Mouse (Mus musculus): ENCODE measurements at regions not wholly inside any gene's neighbourhood (a gene's known extent, or its start where the extent isn't known, plus 50 kb on each side); places are given as distances from the start of the nearest gene placed in this dataset.

DNA sequence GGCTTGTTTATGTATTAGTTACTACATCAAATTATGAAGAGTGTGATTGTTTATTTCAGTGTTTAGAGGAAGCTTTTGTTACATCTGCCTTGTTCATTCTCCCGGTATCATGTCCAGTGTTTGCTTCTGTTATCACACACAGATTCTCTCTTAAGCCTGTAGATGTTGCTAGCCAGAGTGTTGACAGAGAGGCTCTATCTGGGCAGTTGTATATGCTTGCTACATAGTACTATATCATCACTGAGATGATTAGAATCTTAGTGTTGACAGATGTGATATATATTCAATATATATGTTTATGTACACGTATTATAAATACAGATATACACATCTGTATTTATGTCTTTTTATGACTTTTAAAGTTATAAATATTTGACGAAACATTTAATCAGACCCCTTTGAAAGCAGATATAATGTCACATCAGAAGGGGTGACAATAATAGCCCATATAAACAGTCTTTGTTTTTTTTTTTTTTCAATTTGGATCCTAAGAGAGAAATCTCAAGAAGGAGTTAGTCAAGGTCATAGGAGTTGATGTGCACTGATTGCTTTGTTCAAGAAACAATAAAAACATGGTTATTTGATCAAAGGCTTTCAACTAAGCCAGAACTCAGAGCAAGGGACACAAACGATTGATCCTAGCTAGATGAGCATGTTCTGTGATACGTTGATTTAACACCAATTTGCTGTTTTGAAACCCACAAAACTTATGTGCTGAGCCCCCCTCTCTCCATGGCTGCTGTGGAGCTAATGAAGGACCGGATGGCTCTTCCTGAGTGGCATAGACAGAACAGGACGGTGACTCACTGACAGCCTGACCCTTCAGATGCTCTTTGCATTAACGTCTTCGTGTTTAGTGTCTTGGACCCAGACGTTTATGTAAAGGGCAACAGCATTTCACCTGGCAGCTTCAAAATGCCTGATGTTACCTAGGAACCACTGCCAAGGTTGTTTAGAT lies 352.8 kb upstream of the Arglu1 start:
- no peak for TF ChIP-seq POLR2A (IDR thresholded peaks at IDR 0.05; ENCODE audit: borderline replicate concordance, insufficient read depth, low read length)
- no peak for TF ChIP-seq CTCF (IDR thresholded peaks at IDR 0.05; ENCODE audit: borderline replicate concordance, insufficient read depth, low read depth, low read length)
- Histone ChIP-seq H3K4me1 (ENCODE audit: control insufficient read depth, insufficient read depth, low read length) (no peaks in the 10 kb centered on the region; the same call in 1 of the 2 replicates), H3K27ac (ENCODE audit: insufficient read depth, low read length) (no peak overlapping the region), H3K27me3 (ENCODE audit: control insufficient read depth, insufficient read depth, low read length) (no peaks in the 10 kb centered on the region), H3K4me3 (replicated peaks; ENCODE audit: insufficient read depth, low read depth, low read length) (no peak overlapping the region)
- WGBS = 86% methylated on average over 10 of the region's 10 CpGs
- no peak for DNase-seq

DNA sequence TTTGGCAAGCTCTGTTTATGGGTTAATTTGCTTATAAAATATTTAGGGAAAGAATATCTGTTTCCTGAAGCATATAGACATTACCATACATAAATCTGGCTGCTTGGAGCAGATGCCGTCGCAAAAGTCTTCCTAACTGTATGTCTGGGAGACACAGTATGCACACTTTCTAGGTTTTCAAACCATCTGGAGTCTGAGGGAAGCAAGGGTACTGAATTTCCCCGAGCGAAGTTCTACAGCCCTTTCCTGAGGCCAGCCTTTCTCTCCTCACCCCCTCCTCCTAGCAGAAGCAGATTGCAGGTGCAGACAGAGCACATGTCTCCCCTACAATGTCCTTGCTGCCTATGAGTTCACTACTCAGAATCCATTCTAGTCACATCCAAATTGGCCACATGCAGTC lies 338.8 kb upstream of the Arglu1 start:
- H3K4me1 ChIP-seq (ENCODE audit: control insufficient read depth, insufficient read depth, low read length) = no peaks in the 10 kb centered on the region
- no peak overlapping the region for H3K4me3 ChIP-seq (replicated peaks; ENCODE audit: insufficient read depth, low read depth, low read length)
- TF ChIP-seq POLR2A (IDR thresholded peaks at IDR 0.05; ENCODE audit: borderline replicate concordance, insufficient read depth, low read length) (no peak), CTCF (IDR thresholded peaks at IDR 0.05; ENCODE audit: borderline replicate concordance, insufficient read depth, low read depth, low read length) (no peak)
- H3K27me3 ChIP-seq (ENCODE audit: control insufficient read depth, insufficient read depth, low read length) = no peaks in the 10 kb centered on the region
- 78% methylated on average over 4 of the region's 4 CpGs for WGBS
- H3K27ac ChIP-seq (ENCODE audit: insufficient read depth, low read length) = no peak overlapping the region
- DNase-seq = no peak

DNA sequence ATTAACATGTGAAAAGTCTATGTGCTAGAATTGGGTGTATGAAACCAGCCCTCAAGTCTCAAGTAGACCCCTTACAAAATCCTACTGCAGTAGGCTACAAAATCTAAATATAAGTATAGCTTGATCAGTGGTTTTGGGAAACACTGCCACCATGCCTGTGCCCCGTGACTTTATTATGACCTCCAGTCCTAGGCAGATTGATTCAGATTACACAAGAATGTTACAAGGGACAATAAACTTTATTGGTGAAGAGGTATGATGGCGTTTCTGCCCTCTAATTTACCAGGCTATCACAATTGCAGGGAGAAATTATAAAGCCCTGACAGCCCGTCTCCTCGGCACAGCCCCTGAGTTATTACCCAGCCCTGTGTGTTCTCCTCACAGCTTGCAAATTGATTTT lies 337.4 kb upstream of the Arglu1 start:
- H3K4me1 ChIP-seq (ENCODE audit: control insufficient read depth, insufficient read depth, low read length) = no peaks in the 10 kb centered on the region
- H3K27ac ChIP-seq (ENCODE audit: insufficient read depth, low read length) = no peak overlapping the region
- H3K27me3 ChIP-seq (ENCODE audit: control insufficient read depth, insufficient read depth, low read length) = no peaks in the 10 kb centered on the region
- WGBS = 88% methylated on average over 4 of the region's 4 CpGs
- TF ChIP-seq CTCF (IDR thresholded peaks at IDR 0.05; ENCODE audit: borderline replicate concordance, insufficient read depth, low read depth, low read length) = no peak
- TF ChIP-seq POLR2A (IDR thresholded peaks at IDR 0.05; ENCODE audit: borderline replicate concordance, insufficient read depth, low read length) = no peak
- no peak for DNase-seq
- no peak overlapping the region for H3K4me3 ChIP-seq (replicated peaks; ENCODE audit: insufficient read depth, low read depth, low read length)

DNA sequence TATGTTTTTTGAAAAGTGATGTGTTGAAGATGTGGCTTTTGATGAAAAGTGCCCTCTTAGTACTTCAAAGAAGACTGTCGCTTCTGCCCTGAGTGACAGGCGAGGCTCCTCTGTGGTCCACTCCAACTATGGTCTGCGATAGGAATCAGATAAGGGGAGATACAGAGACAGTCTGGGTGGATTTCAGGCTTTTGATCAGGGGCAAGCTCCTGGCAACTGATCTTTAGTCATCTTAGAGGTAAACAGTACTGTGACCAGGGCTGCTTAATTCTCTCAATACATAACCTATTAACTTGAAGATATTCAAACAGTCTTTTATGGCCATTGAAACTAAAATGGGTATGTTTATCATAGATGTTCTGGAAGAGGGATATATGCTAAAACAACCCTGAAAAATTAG lies 335.6 kb upstream of the Arglu1 start:
- Histone ChIP-seq H3K4me3 (replicated peaks; ENCODE audit: insufficient read depth, low read depth, low read length) (no peak overlapping the region), H3K27me3 (ENCODE audit: control insufficient read depth, insufficient read depth, low read length) (no peaks in the 10 kb centered on the region), H3K27ac (ENCODE audit: insufficient read depth, low read length) (no peak overlapping the region), H3K4me1 (ENCODE audit: control insufficient read depth, insufficient read depth, low read length) (no peaks in the 10 kb centered on the region)
- no peak for DNase-seq
- TF ChIP-seq POLR2A (IDR thresholded peaks at IDR 0.05; ENCODE audit: borderline replicate concordance, insufficient read depth, low read length) (no peak), CTCF (IDR thresholded peaks at IDR 0.05; ENCODE audit: borderline replicate concordance, insufficient read depth, low read depth, low read length) (no peak)
- WGBS = 90% methylated on average over 3 of the region's 3 CpGs

DNA sequence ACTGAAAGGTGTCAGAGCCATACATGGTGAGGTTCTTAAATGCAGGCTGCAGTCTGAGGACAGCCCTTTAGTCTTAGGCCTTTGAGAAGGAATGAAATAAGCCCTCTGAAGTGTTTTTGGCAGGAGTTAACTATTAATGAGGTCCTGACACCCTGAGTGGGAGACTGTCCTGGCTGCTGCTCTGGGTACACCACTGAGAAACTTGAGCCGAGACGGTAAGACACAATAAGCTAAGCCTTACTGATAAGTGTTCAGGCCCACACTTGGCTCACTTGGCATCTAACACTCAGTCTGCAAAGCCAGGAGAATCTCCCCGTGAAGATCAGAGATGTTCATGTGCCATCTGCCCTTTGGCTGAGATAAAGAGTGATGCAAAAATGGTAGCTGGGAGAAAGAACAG lies 335.1 kb upstream of the Arglu1 start:
- WGBS = 9% methylated on average over 3 of the region's 3 CpGs
- no peak overlapping the region for H3K27ac ChIP-seq (ENCODE audit: insufficient read depth, low read length)
- no peaks in the 10 kb centered on the region for H3K27me3 ChIP-seq (ENCODE audit: control insufficient read depth, insufficient read depth, low read length)
- no peak for DNase-seq
- no peaks in the 10 kb centered on the region for H3K4me1 ChIP-seq (ENCODE audit: control insufficient read depth, insufficient read depth, low read length)
- no peak for TF ChIP-seq POLR2A (IDR thresholded peaks at IDR 0.05; ENCODE audit: borderline replicate concordance, insufficient read depth, low read length)
- TF ChIP-seq CTCF (IDR thresholded peaks at IDR 0.05; ENCODE audit: borderline replicate concordance, insufficient read depth, low read depth, low read length) = no peak
- H3K4me3 ChIP-seq (replicated peaks; ENCODE audit: insufficient read depth, low read depth, low read length) = no peak overlapping the region

DNA sequence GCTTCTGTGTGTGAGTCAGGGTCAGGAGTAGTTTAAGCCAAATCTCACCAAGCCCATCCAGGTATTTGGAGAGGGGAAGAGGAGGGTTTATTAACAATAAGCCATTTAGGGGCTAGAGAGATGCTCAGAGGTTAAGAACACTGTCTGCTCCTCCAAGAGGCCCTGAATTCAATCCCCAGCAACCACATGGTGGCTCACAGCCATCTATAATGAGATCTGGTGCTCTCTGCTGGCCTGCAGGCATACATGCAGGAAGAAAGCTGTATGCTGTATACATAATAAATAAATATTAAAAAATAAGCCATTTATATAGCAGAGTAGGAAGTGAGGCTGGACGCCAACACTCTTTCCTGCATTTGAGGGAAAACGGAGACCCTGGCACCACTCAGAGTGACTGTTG lies 330.4 kb upstream of the Arglu1 start:
- Histone ChIP-seq H3K27ac (ENCODE audit: insufficient read depth, low read length) (no peak overlapping the region), H3K4me1 (ENCODE audit: control insufficient read depth, insufficient read depth, low read length) (no peaks in the 10 kb centered on the region), H3K27me3 (ENCODE audit: control insufficient read depth, insufficient read depth, low read length) (no peaks in the 10 kb centered on the region), H3K4me3 (replicated peaks; ENCODE audit: insufficient read depth, low read depth, low read length) (no peak overlapping the region)
- no peak for DNase-seq
- TF ChIP-seq POLR2A (IDR thresholded peaks at IDR 0.05; ENCODE audit: borderline replicate concordance, insufficient read depth, low read length) = no peak
- TF ChIP-seq CTCF (IDR thresholded peaks at IDR 0.05; ENCODE audit: borderline replicate concordance, insufficient read depth, low read depth, low read length) = no peak
- 54% methylated on average over 2 of the region's 2 CpGs for WGBS

DNA sequence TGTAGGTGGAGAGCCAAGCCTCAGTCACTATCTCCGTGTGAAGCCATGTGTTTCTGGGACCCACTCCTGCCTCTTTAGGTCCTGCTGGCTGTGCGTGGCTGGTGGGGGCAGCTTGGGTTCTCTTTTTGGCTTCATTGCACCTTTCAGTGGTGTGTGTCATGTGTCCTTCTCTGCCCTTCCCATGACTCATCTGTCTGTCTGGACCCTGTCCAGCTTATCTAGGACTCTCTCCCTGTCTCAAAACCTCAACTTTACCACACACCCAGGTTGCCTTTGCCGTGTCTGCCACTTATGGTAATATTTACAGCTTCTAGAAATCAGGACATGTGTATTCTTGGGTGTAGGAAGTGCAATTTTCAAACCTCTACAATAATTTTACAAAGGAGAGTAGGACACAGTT lies 329.9 kb upstream of the Arglu1 start:
- Histone ChIP-seq H3K4me3 (replicated peaks; ENCODE audit: insufficient read depth, low read depth, low read length) (no peak overlapping the region), H3K4me1 (ENCODE audit: control insufficient read depth, insufficient read depth, low read length) (no peaks in the 10 kb centered on the region), H3K27ac (ENCODE audit: insufficient read depth, low read length) (no peak overlapping the region), H3K27me3 (ENCODE audit: control insufficient read depth, insufficient read depth, low read length) (no peaks in the 10 kb centered on the region)
- no peak for DNase-seq
- TF ChIP-seq CTCF (IDR thresholded peaks at IDR 0.05; ENCODE audit: borderline replicate concordance, insufficient read depth, low read depth, low read length) (no peak), POLR2A (IDR thresholded peaks at IDR 0.05; ENCODE audit: borderline replicate concordance, insufficient read depth, low read length) (no peak)
- 25% methylated on average over 3 of the region's 3 CpGs for WGBS

Data from cerebellum, adult 2 months (tissue).